Mouse (Mus musculus) neutrophil, adult 59 days (primary cell): ENCODE measurements around the gene Fgf23. TPM values are rescaled to one million over a fixed set of nuclear protein-coding genes. Genes with fewer than 3 reads are reported as not detected.

Experiments used
- total RNA-seq, 2 experiments: library from RNA; stranded (reverse); gene quantifications; 1 replicate in 1 of 2; 2 replicates in 1 of 2; pipeline ENCODE4 v1.2.4; 2023

Gene Fgf23
- total RNA-seq, result not detected

DNA sequence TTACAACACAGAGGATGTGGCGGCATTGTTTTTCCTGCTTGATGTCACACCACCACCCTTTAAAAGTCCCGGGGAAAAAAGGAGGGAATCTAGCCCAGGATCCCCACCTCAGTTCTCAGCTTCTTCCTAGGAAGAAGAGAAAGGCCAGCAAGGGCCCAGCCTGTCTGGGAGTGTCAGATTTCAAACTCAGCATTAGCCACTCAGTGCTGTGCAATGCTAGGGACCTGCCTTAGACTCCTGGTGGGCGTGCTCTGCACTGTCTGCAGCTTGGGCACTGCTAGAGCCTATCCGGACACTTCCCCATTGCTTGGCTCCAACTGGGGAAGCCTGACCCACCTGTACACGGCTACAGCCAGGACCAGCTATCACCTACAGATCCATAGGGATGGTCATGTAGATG, at the start of gene Fgf23:
Fgf23 (plus strand) TSS at position 86 of the 400 bp plus-strand sequence.

GRCm38 (mm10) chr6:127109402-127109930, 36.8 kb downstream of the Fgf23 start, which contains the start of gene Tigar:
Tigar (minus strand) TSS chr6:127109557.

Other genes starting within 250 kb of the Fgf23 start
- gene Ndufa9, start 223.8 kb upstream of the Fgf23 start, total RNA-seq, result 10 to 100 TPM; 42.7 to 46.2 TPM
- gene Akap3, start 219.8 kb upstream of the Fgf23 start, total RNA-seq, result not detected
- not detected for gene Dyrk4, start 151.1 kb upstream of the Fgf23 start, total RNA-seq
- 10 to 100 TPM; 18.0 to 20.3 TPM for gene Rad51ap1, start 133.3 kb upstream of the Fgf23 start, total RNA-seq
- gene D6Wsu163e, start 132.9 kb upstream of the Fgf23 start, total RNA-seq, result 10 to 100 TPM; 16.9 to 20.3 TPM
- not detected for gene Fgf6, start 57.3 kb upstream of the Fgf23 start, total RNA-seq
- gene Tigar, start 36.7 kb downstream of the Fgf23 start, total RNA-seq, result 1 to 10 TPM; 3.4 to 4.3 TPM
- gene Ccnd2, start 79.3 kb downstream of the Fgf23 start, total RNA-seq, result 10 to 100 TPM; 12.2 to 18.5 TPM